Mouse (Mus musculus): ENCODE results near the gene Stim1. TPM values are rescaled to one million over a fixed set of nuclear protein-coding genes. Genes with fewer than 3 reads are reported as not detected.

Gene Stim1
- polyA plus RNA-seq, 1 experiment: 37.0 TPM

GRCm38 (mm10) chr7:102348681-102349080 lies 81.1 kb downstream of the Stim1 start:
- Histone ChIP-seq H3K27ac (ENCODE audit: insufficient read depth, low read depth, low read length) (peak overlapping the region; percentile 46), H3K4me3 (ENCODE audit: insufficient read depth, low read depth, low read length) (no peak overlapping the region), H3K27me3 (replicated peaks; ENCODE audit: control insufficient read depth, insufficient read depth, low read length) (no peaks in the 10 kb centered on the region), H3K4me1 (ENCODE audit: control insufficient read depth, insufficient read depth, low read length) (peaks cover 15% of the 10 kb centered on the region), H3K36me3 (ENCODE audit: control insufficient read depth, insufficient read depth, low read length) (no peaks in the 10 kb centered on the region)
- WGBS: 56% methylated on average over 2 of the region's 2 CpGs
- peak; percentile 24 for DNase-seq
- TF ChIP-seq CTCF (conservative IDR thresholded peaks at IDR 0.05; ENCODE audit: insufficient read depth, insufficient read length, low read depth, low read length) (no peak), POLR2A (IDR thresholded peaks at IDR 0.05; ENCODE audit: low read depth, low read length) (no peak)

GRCm38 (mm10) chr7:102349236-102349635 lies 81.6 kb downstream of the Stim1 start:
- no peak overlapping the region for H3K4me3 ChIP-seq (ENCODE audit: insufficient read depth, low read depth, low read length)
- H3K27ac ChIP-seq (ENCODE audit: insufficient read depth, low read depth, low read length): peak overlapping the region; percentile 38
- peak; percentile 50 for DNase-seq
- H3K36me3 ChIP-seq (ENCODE audit: control insufficient read depth, insufficient read depth, low read length): no peaks in the 10 kb centered on the region
- WGBS: 39% methylated on average over 5 of the region's 5 CpGs
- peaks cover 15% of the 10 kb centered on the region for H3K4me1 ChIP-seq (ENCODE audit: control insufficient read depth, insufficient read depth, low read length)
- no peaks in the 10 kb centered on the region for H3K27me3 ChIP-seq (replicated peaks; ENCODE audit: control insufficient read depth, insufficient read depth, low read length)
- TF ChIP-seq POLR2A (IDR thresholded peaks at IDR 0.05; ENCODE audit: low read depth, low read length) (no peak), CTCF (conservative IDR thresholded peaks at IDR 0.05; ENCODE audit: insufficient read depth, insufficient read length, low read depth, low read length) (no peak)

GRCm38 (mm10) chr7:102353420-102353819 lies 85.8 kb downstream of the Stim1 start:
- 44% methylated on average over 1 of the region's 1 CpGs for WGBS
- no peaks in the 10 kb centered on the region for H3K27me3 ChIP-seq (replicated peaks; ENCODE audit: control insufficient read depth, insufficient read depth, low read length)
- no peak for TF ChIP-seq POLR2A (IDR thresholded peaks at IDR 0.05; ENCODE audit: low read depth, low read length)
- TF ChIP-seq CTCF (conservative IDR thresholded peaks at IDR 0.05; ENCODE audit: insufficient read depth, insufficient read length, low read depth, low read length): no peak
- no peak overlapping the region for H3K4me3 ChIP-seq (ENCODE audit: insufficient read depth, low read depth, low read length)
- H3K27ac ChIP-seq (ENCODE audit: insufficient read depth, low read depth, low read length): no peak overlapping the region
- H3K36me3 ChIP-seq (ENCODE audit: control insufficient read depth, insufficient read depth, low read length): no peaks in the 10 kb centered on the region
- no peak for DNase-seq
- peaks cover 8% of the 10 kb centered on the region for H3K4me1 ChIP-seq (ENCODE audit: control insufficient read depth, insufficient read depth, low read length)

- H3K4me1 ChIP-seq (ENCODE audit: control insufficient read depth, insufficient read depth, low read length): no peaks in the 10 kb centered on the region
- H3K36me3 ChIP-seq (ENCODE audit: control insufficient read depth, insufficient read depth, low read length): no peaks in the 10 kb centered on the region
- no peak overlapping the region for H3K4me3 ChIP-seq (ENCODE audit: insufficient read depth, low read depth, low read length)
- 95% methylated on average over 3 of the region's 3 CpGs for WGBS
- H3K27ac ChIP-seq (ENCODE audit: insufficient read depth, low read depth, low read length): peak overlapping the region; percentile 56; the same call in 1 of the 2 replicates
- H3K27me3 ChIP-seq (replicated peaks; ENCODE audit: control insufficient read depth, insufficient read depth, low read length): no peaks in the 10 kb centered on the region; the same call in 1 of the 2 replicates
- TF ChIP-seq POLR2A (IDR thresholded peaks at IDR 0.05; ENCODE audit: low read depth, low read length) (no peak), CTCF (conservative IDR thresholded peaks at IDR 0.05; ENCODE audit: insufficient read depth, insufficient read length, low read depth, low read length) (no peak)
- no peak for DNase-seq
Observed at GRCm38 (mm10) chr7:102358124-102358523, 90.5 kb downstream of the Stim1 start.

- Histone ChIP-seq H3K27ac (ENCODE audit: insufficient read depth, low read depth, low read length) (no peak overlapping the region), H3K4me1 (ENCODE audit: control insufficient read depth, insufficient read depth, low read length) (no peaks in the 10 kb centered on the region), H3K27me3 (replicated peaks; ENCODE audit: control insufficient read depth, insufficient read depth, low read length) (no peaks in the 10 kb centered on the region; the same call in 1 of the 2 replicates), H3K36me3 (ENCODE audit: control insufficient read depth, insufficient read depth, low read length) (no peaks in the 10 kb centered on the region), H3K4me3 (ENCODE audit: insufficient read depth, low read depth, low read length) (no peak overlapping the region)
- 41% methylated on average over 2 of the region's 2 CpGs for WGBS
- TF ChIP-seq POLR2A (IDR thresholded peaks at IDR 0.05; ENCODE audit: low read depth, low read length) (no peak), CTCF (conservative IDR thresholded peaks at IDR 0.05; ENCODE audit: insufficient read depth, insufficient read length, low read depth, low read length) (no peak)
- no peak for DNase-seq
Observed at GRCm38 (mm10) chr7:102361297-102361696, 93.7 kb downstream of the Stim1 start.

GRCm38 (mm10) chr7:102363853-102364252 lies 96.2 kb downstream of the Stim1 start:
- TF ChIP-seq POLR2A (IDR thresholded peaks at IDR 0.05; ENCODE audit: low read depth, low read length) (no peak), CTCF (conservative IDR thresholded peaks at IDR 0.05; ENCODE audit: insufficient read depth, insufficient read length, low read depth, low read length) (no peak)
- WGBS: 80% methylated on average over 1 of the region's 1 CpGs
- Histone ChIP-seq H3K36me3 (ENCODE audit: control insufficient read depth, insufficient read depth, low read length) (no peaks in the 10 kb centered on the region), H3K27ac (ENCODE audit: insufficient read depth, low read depth, low read length) (no peak overlapping the region), H3K4me3 (ENCODE audit: insufficient read depth, low read depth, low read length) (no peak overlapping the region), H3K4me1 (ENCODE audit: control insufficient read depth, insufficient read depth, low read length) (no peaks in the 10 kb centered on the region), H3K27me3 (replicated peaks; ENCODE audit: control insufficient read depth, insufficient read depth, low read length) (no peaks in the 10 kb centered on the region; the same call in 1 of the 2 replicates)
- no peak for DNase-seq

- WGBS: 59% methylated on average over 4 of the region's 4 CpGs
- Histone ChIP-seq H3K27ac (ENCODE audit: insufficient read depth, low read depth, low read length) (no peak overlapping the region), H3K27me3 (replicated peaks; ENCODE audit: control insufficient read depth, insufficient read depth, low read length) (no peaks in the 10 kb centered on the region; the same call in 1 of the 2 replicates), H3K36me3 (ENCODE audit: control insufficient read depth, insufficient read depth, low read length) (no peaks in the 10 kb centered on the region), H3K4me1 (ENCODE audit: control insufficient read depth, insufficient read depth, low read length) (no peaks in the 10 kb centered on the region), H3K4me3 (ENCODE audit: insufficient read depth, low read depth, low read length) (no peak overlapping the region)
- DNase-seq: peak; percentile 30
- TF ChIP-seq POLR2A (IDR thresholded peaks at IDR 0.05; ENCODE audit: low read depth, low read length) (no peak), CTCF (conservative IDR thresholded peaks at IDR 0.05; ENCODE audit: insufficient read depth, insufficient read length, low read depth, low read length) (peak; percentile 37)
Observed at GRCm38 (mm10) chr7:102369661-102370060, 102.1 kb downstream of the Stim1 start.
